Mouse (Mus musculus): ENCODE measurements around the gene Zkscan4. TPM values are rescaled to one million over a fixed set of nuclear protein-coding genes. Genes with fewer than 3 reads are reported as not detected.
A peak's percentile ranks its signal among the peaks of the same experiment; 100 is the strongest.
"Not testable (repeated sequence)": the region's sequence is repeated elsewhere in the genome, so short reads cannot be mapped to it uniquely, and the experiment has no call there.

Zkscan4 gene
- polyA plus RNA-seq, 1 experiment from 2014 or later, result 5.9 TPM

- H3K27ac ChIP-seq (ENCODE audit: low read depth, low read length), result no peak overlapping the region
- DNase-seq (ENCODE audit: low spot score), result no peak
- H3K4me2 ChIP-seq (replicated peaks; ENCODE audit: low read depth, low read length), result no peak overlapping the region
- H3K27me3 ChIP-seq (ENCODE audit: control insufficient read depth, insufficient read depth, low read length), result no peaks in the 10 kb centered on the region
- no peaks in the 10 kb centered on the region for H3K4me1 ChIP-seq (replicated peaks; ENCODE audit: control insufficient read depth, insufficient read depth, low read length)
- H3K9me3 ChIP-seq (ENCODE audit: control insufficient read depth, low read length), result no peaks in the 10 kb centered on the region
- no peak overlapping the region for H3K9ac ChIP-seq (ENCODE audit: low read depth, low read length)
- H3K4me3 ChIP-seq (ENCODE audit: low read depth, low read length), result no peak overlapping the region
- no peak for ATAC-seq (ENCODE audit: low FRiP score)
- H3K36me3 ChIP-seq (ENCODE audit: control insufficient read depth, insufficient read depth, low read length), result no peaks in the 10 kb centered on the region
- 91% methylated on average over 3 of the region's 3 CpGs for WGBS
Observed at GRCm38 (mm10) chr13:21454133-21454532, 24.6 kb upstream of the Zkscan4 start.

- H3K36me3 ChIP-seq (ENCODE audit: control insufficient read depth, insufficient read depth, low read length), result no peaks in the 10 kb centered on the region
- WGBS, result 8% methylated on average over 4 of the region's 4 CpGs
- H3K4me2 ChIP-seq (replicated peaks; ENCODE audit: low read depth, low read length), result no peak overlapping the region
- DNase-seq (ENCODE audit: low spot score) (no peak), ATAC-seq (ENCODE audit: low FRiP score) (no peak)
- no peak overlapping the region for H3K27ac ChIP-seq (ENCODE audit: low read depth, low read length)
- H3K4me1 ChIP-seq (replicated peaks; ENCODE audit: control insufficient read depth, insufficient read depth, low read length), result no peaks in the 10 kb centered on the region
- no peaks in the 10 kb centered on the region for H3K27me3 ChIP-seq (ENCODE audit: control insufficient read depth, insufficient read depth, low read length)
- no peak overlapping the region for H3K4me3 ChIP-seq (ENCODE audit: low read depth, low read length)
- no peak overlapping the region for H3K9ac ChIP-seq (ENCODE audit: low read depth, low read length)
- H3K9me3 ChIP-seq (ENCODE audit: control insufficient read depth, low read length), result no peaks in the 10 kb centered on the region
Observed at GRCm38 (mm10) chr13:21456347-21456746, 22.4 kb upstream of the Zkscan4 start.

GRCm38 (mm10) chr13:21462516-21462915 lies 16.2 kb upstream of the Zkscan4 start:
- not testable (repeated sequence) for H3K9me3 ChIP-seq (ENCODE audit: control insufficient read depth, low read length); H3K4me2 ChIP-seq (replicated peaks; ENCODE audit: low read depth, low read length); H3K9ac ChIP-seq (ENCODE audit: low read depth, low read length); H3K27ac ChIP-seq (ENCODE audit: low read depth, low read length); ATAC-seq (ENCODE audit: low FRiP score); DNase-seq (ENCODE audit: low spot score); H3K4me3 ChIP-seq (ENCODE audit: low read depth, low read length); H3K36me3 ChIP-seq (ENCODE audit: control insufficient read depth, insufficient read depth, low read length); H3K4me1 ChIP-seq (replicated peaks; ENCODE audit: control insufficient read depth, insufficient read depth, low read length); H3K27me3 ChIP-seq (ENCODE audit: control insufficient read depth, insufficient read depth, low read length)
- WGBS, result 52% methylated on average over 9 of the region's 9 CpGs

GRCm38 (mm10) chr13:21467336-21467735 lies 11.4 kb upstream of the Zkscan4 start:
- Histone ChIP-seq H3K27me3 (ENCODE audit: control insufficient read depth, insufficient read depth, low read length) (peaks cover 2% of the 10 kb centered on the region; the same call in 1 of the 2 replicates), H3K4me2 (replicated peaks; ENCODE audit: low read depth, low read length) (no peak overlapping the region), H3K9ac (ENCODE audit: low read depth, low read length) (no peak overlapping the region), H3K9me3 (ENCODE audit: control insufficient read depth, low read length) (no peaks in the 10 kb centered on the region), H3K4me1 (replicated peaks; ENCODE audit: control insufficient read depth, insufficient read depth, low read length) (no peaks in the 10 kb centered on the region), H3K4me3 (ENCODE audit: low read depth, low read length) (no peak overlapping the region), H3K36me3 (ENCODE audit: control insufficient read depth, insufficient read depth, low read length) (no peaks in the 10 kb centered on the region), H3K27ac (ENCODE audit: low read depth, low read length) (no peak overlapping the region)
- ATAC-seq (ENCODE audit: low FRiP score), result no peak
- no peak for DNase-seq (ENCODE audit: low spot score)
- 83% methylated on average over 10 of the region's 10 CpGs for WGBS

GRCm38 (mm10) chr13:21468061-21469019 lies 10.4 kb upstream of the Zkscan4 start, which contains the start of gene Nkapl:
TSS of gene Nkapl (minus strand) at chr13:21468509.
- Histone ChIP-seq H3K4me3 (ENCODE audit: low read depth, low read length) (peak within 1 kb of the TSS; percentile 47), H3K27ac (ENCODE audit: low read depth, low read length) (peak within 1 kb of the TSS; percentile 27; the same call in 1 of the 2 replicates), H3K4me1 (replicated peaks; ENCODE audit: control insufficient read depth, insufficient read depth, low read length) (no peaks in the 10 kb centered on the region), H3K9ac (ENCODE audit: low read depth, low read length) (peak within 1 kb of the TSS; percentile 59), H3K4me2 (replicated peaks; ENCODE audit: low read depth, low read length) (peak within 1 kb of the TSS; percentile 68), H3K9me3 (ENCODE audit: control insufficient read depth, low read length) (no peaks in the 10 kb centered on the region), H3K27me3 (ENCODE audit: control insufficient read depth, insufficient read depth, low read length) (peaks cover 2% of the 10 kb centered on the region; the same call in 1 of the 2 replicates), H3K36me3 (ENCODE audit: control insufficient read depth, insufficient read depth, low read length) (no peaks in the 10 kb centered on the region)
- ATAC-seq (ENCODE audit: low FRiP score) (peak; percentile 99), DNase-seq (ENCODE audit: low spot score) (peak; percentile 91)
- 2% methylated on average over 53 of the region's 54 CpGs for WGBS

- H3K4me1 ChIP-seq (replicated peaks; ENCODE audit: control insufficient read depth, insufficient read depth, low read length), result no peaks in the 10 kb centered on the region
- H3K27ac ChIP-seq (ENCODE audit: low read depth, low read length), result no peak overlapping the region
- ATAC-seq (ENCODE audit: low FRiP score), result no peak
- 31% methylated on average over 9 of the region's 9 CpGs for WGBS
- no peak overlapping the region for H3K4me3 ChIP-seq (ENCODE audit: low read depth, low read length)
- peak; percentile 9 for DNase-seq (ENCODE audit: low spot score)
- no peaks in the 10 kb centered on the region for H3K9me3 ChIP-seq (ENCODE audit: control insufficient read depth, low read length)
- no peaks in the 10 kb centered on the region for H3K36me3 ChIP-seq (ENCODE audit: control insufficient read depth, insufficient read depth, low read length)
- H3K9ac ChIP-seq (ENCODE audit: low read depth, low read length), result no peak overlapping the region
- H3K4me2 ChIP-seq (replicated peaks; ENCODE audit: low read depth, low read length), result no peak overlapping the region
- H3K27me3 ChIP-seq (ENCODE audit: control insufficient read depth, insufficient read depth, low read length), result peaks cover 2% of the 10 kb centered on the region; the same call in 1 of the 2 replicates
Observed at GRCm38 (mm10) chr13:21469097-21469496, 9.6 kb upstream of the Zkscan4 start.

- H3K27ac ChIP-seq (ENCODE audit: low read depth, low read length), result no peak overlapping the region
- H3K9me3 ChIP-seq (ENCODE audit: control insufficient read depth, low read length), result no peaks in the 10 kb centered on the region
- H3K4me1 ChIP-seq (replicated peaks; ENCODE audit: control insufficient read depth, insufficient read depth, low read length), result no peaks in the 10 kb centered on the region
- 31% methylated on average over 4 of the region's 4 CpGs for WGBS
- H3K4me2 ChIP-seq (replicated peaks; ENCODE audit: low read depth, low read length), result no peak overlapping the region
- ATAC-seq (ENCODE audit: low FRiP score) (no peak), DNase-seq (ENCODE audit: low spot score) (no peak)
- no peak overlapping the region for H3K4me3 ChIP-seq (ENCODE audit: low read depth, low read length)
- no peaks in the 10 kb centered on the region for H3K36me3 ChIP-seq (ENCODE audit: control insufficient read depth, insufficient read depth, low read length)
- peaks cover 2% of the 10 kb centered on the region; the same call in 1 of the 2 replicates for H3K27me3 ChIP-seq (ENCODE audit: control insufficient read depth, insufficient read depth, low read length)
- H3K9ac ChIP-seq (ENCODE audit: low read depth, low read length), result no peak overlapping the region
Observed at GRCm38 (mm10) chr13:21472427-21472826, 6.3 kb upstream of the Zkscan4 start.

- Histone ChIP-seq H3K4me3 (ENCODE audit: low read depth, low read length) (no peak overlapping the region), H3K4me2 (replicated peaks; ENCODE audit: low read depth, low read length) (no peak overlapping the region), H3K4me1 (replicated peaks; ENCODE audit: control insufficient read depth, insufficient read depth, low read length) (no peaks in the 10 kb centered on the region), H3K27me3 (ENCODE audit: control insufficient read depth, insufficient read depth, low read length) (no peaks in the 10 kb centered on the region), H3K36me3 (ENCODE audit: control insufficient read depth, insufficient read depth, low read length) (no peaks in the 10 kb centered on the region), H3K27ac (ENCODE audit: low read depth, low read length) (no peak overlapping the region), H3K9ac (ENCODE audit: low read depth, low read length) (no peak overlapping the region), H3K9me3 (ENCODE audit: control insufficient read depth, low read length) (no peaks in the 10 kb centered on the region)
- ATAC-seq (ENCODE audit: low FRiP score) (no peak), DNase-seq (ENCODE audit: low spot score) (no peak)
- 90% methylated on average over 1 of the region's 1 CpGs for WGBS
Observed at GRCm38 (mm10) chr13:21486881-21487280, 8.2 kb downstream of the Zkscan4 start.

GRCm38 (mm10) chr13:21492847-21493246 lies 14.1 kb downstream of the Zkscan4 start:
- DNase-seq (ENCODE audit: low spot score), result no peak
- H3K4me2 ChIP-seq (replicated peaks; ENCODE audit: low read depth, low read length), result no peak overlapping the region
- no peaks in the 10 kb centered on the region for H3K27me3 ChIP-seq (ENCODE audit: control insufficient read depth, insufficient read depth, low read length)
- H3K9ac ChIP-seq (ENCODE audit: low read depth, low read length), result no peak overlapping the region
- no peak overlapping the region for H3K27ac ChIP-seq (ENCODE audit: low read depth, low read length)
- no peak for ATAC-seq (ENCODE audit: low FRiP score)
- no peaks in the 10 kb centered on the region for H3K4me1 ChIP-seq (replicated peaks; ENCODE audit: control insufficient read depth, insufficient read depth, low read length)
- H3K9me3 ChIP-seq (ENCODE audit: control insufficient read depth, low read length), result no peaks in the 10 kb centered on the region
- no peak overlapping the region for H3K4me3 ChIP-seq (ENCODE audit: low read depth, low read length)
- H3K36me3 ChIP-seq (ENCODE audit: control insufficient read depth, insufficient read depth, low read length), result no peaks in the 10 kb centered on the region
- WGBS, result 94% methylated on average over 5 of the region's 5 CpGs

Data from hindbrain, embryonic 11.5 days (tissue).